Mouse (Mus musculus): ENCODE measurements around the gene Fbxo47. TPM values are rescaled to one million over a fixed set of nuclear protein-coding genes. Genes with fewer than 3 reads are reported as not detected.
"Not testable (repeated sequence)": the region's sequence is repeated elsewhere in the genome, so short reads cannot be mapped to it uniquely, and the experiment has no call there.

Fbxo47 gene
- polyA plus RNA-seq, 1 experiment from 2014 or later: 0.92 TPM

GRCm38 (mm10) chr11:97840991-97841661, 42.8 kb downstream of the Fbxo47 start:
- Histone ChIP-seq H3K4me1 (replicated peaks) (peaks cover 12% of the 10 kb centered on the region), H3K9me3 (no peaks in the 10 kb centered on the region), H3K36me3 (peaks cover 23% of the 10 kb centered on the region), H3K4me3 (replicated peaks) (peak overlapping the region; percentile 53), H3K27me3 (no peaks in the 10 kb centered on the region), H3K4me2 (peak overlapping the region; percentile 64), H3K27ac (peak overlapping the region; percentile 92), H3K9ac (replicated peaks) (peak overlapping the region; percentile 60)
- ATAC-seq (ENCODE audit: insufficient number of reproducible peaks, insufficient read depth, low FRiP score, low TSS enrichment, low read depth): peak; percentile 83
- 2% methylated on average over 22 of the region's 22 CpGs for WGBS

- Histone ChIP-seq H3K4me1 (replicated peaks) (peaks cover 12% of the 10 kb centered on the region), H3K9me3 (no peaks in the 10 kb centered on the region), H3K4me3 (replicated peaks) (peak within 1 kb of the TSS; percentile 53), H3K36me3 (peaks cover 29% of the 10 kb centered on the region), H3K27ac (peak within 1 kb of the TSS; percentile 92), H3K4me2 (peak within 1 kb of the TSS; percentile 64), H3K27me3 (no peaks in the 10 kb centered on the region), H3K9ac (replicated peaks) (peak within 1 kb of the TSS; percentile 60)
- 0 out of 2 replicates have a peak, but pooled peaks have one; percentile 47 for ATAC-seq (ENCODE audit: insufficient number of reproducible peaks, insufficient read depth, low FRiP score, low TSS enrichment, low read depth)
- 1% methylated on average over 6 of the region's 6 CpGs for WGBS
Observed at GRCm38 (mm10) chr11:97840539-97840954, 43.4 kb downstream of the Fbxo47 start, which contains the start of gene B230217C12Rik. Gene B230217C12Rik, plus strand, starts transcription at chr11:97840780.

GRCm38 (mm10) chr11:97840135-97840490, 43.8 kb downstream of the Fbxo47 start:
- Histone ChIP-seq H3K27ac (peak overlapping the region; percentile 92), H3K36me3 (peaks cover 33% of the 10 kb centered on the region), H3K4me1 (replicated peaks) (peaks cover 12% of the 10 kb centered on the region), H3K4me2 (peak overlapping the region; percentile 64), H3K9ac (replicated peaks) (peak overlapping the region; percentile 60; the same call in 1 of the 2 replicates), H3K4me3 (replicated peaks) (peak overlapping the region; percentile 53), H3K27me3 (no peaks in the 10 kb centered on the region), H3K9me3 (no peaks in the 10 kb centered on the region)
- no peak for ATAC-seq (ENCODE audit: insufficient number of reproducible peaks, insufficient read depth, low FRiP score, low TSS enrichment, low read depth)
- WGBS: 74% methylated on average over 2 of the region's 2 CpGs

- Histone ChIP-seq H3K4me2 (no peak overlapping the region), H3K9ac (replicated peaks) (no peak overlapping the region), H3K27me3 (no peaks in the 10 kb centered on the region), H3K27ac (peak overlapping the region; percentile 70), H3K9me3 (no peaks in the 10 kb centered on the region), H3K36me3 (peaks cover 38% of the 10 kb centered on the region), H3K4me3 (replicated peaks) (no peak overlapping the region), H3K4me1 (replicated peaks) (peaks cover 12% of the 10 kb centered on the region)
- 51% methylated on average over 11 of the region's 11 CpGs for WGBS
- no peak for ATAC-seq (ENCODE audit: insufficient number of reproducible peaks, insufficient read depth, low FRiP score, low TSS enrichment, low read depth)
Observed at GRCm38 (mm10) chr11:97839441-97840134, 44.4 kb downstream of the Fbxo47 start.

GRCm38 (mm10) chr11:97838779-97839440, 45.0 kb downstream of the Fbxo47 start:
- Histone ChIP-seq H3K9me3 (no peaks in the 10 kb centered on the region), H3K36me3 (peaks cover 45% of the 10 kb centered on the region), H3K9ac (replicated peaks) (no peak overlapping the region), H3K4me2 (no peak overlapping the region), H3K4me3 (replicated peaks) (no peak overlapping the region), H3K4me1 (replicated peaks) (peaks cover 12% of the 10 kb centered on the region), H3K27me3 (no peaks in the 10 kb centered on the region), H3K27ac (peak overlapping the region; percentile 70)
- WGBS: 35% methylated on average over 10 of the region's 10 CpGs
- no peak for ATAC-seq (ENCODE audit: insufficient number of reproducible peaks, insufficient read depth, low FRiP score, low TSS enrichment, low read depth)

- Histone ChIP-seq H3K9me3 (no peaks in the 10 kb centered on the region), H3K36me3 (peaks cover 55% of the 10 kb centered on the region), H3K4me3 (replicated peaks) (no peak overlapping the region), H3K27ac (no peak overlapping the region), H3K27me3 (no peaks in the 10 kb centered on the region), H3K4me1 (replicated peaks) (peaks cover 12% of the 10 kb centered on the region), H3K4me2 (no peak overlapping the region), H3K9ac (replicated peaks) (no peak overlapping the region)
- no peak for ATAC-seq (ENCODE audit: insufficient number of reproducible peaks, insufficient read depth, low FRiP score, low TSS enrichment, low read depth)
- WGBS: 84% methylated on average over 7 of the region's 7 CpGs
Observed at GRCm38 (mm10) chr11:97837641-97838149, 46.3 kb downstream of the Fbxo47 start.

- H3K4me3 ChIP-seq (replicated peaks); H3K27me3 ChIP-seq; H3K9me3 ChIP-seq; H3K4me1 ChIP-seq (replicated peaks); H3K9ac ChIP-seq (replicated peaks); H3K4me2 ChIP-seq; ATAC-seq (ENCODE audit: insufficient number of reproducible peaks, insufficient read depth, low FRiP score, low TSS enrichment, low read depth); H3K27ac ChIP-seq: not testable (repeated sequence)
- peaks cover 61% of the 10 kb centered on the region for H3K36me3 ChIP-seq
- WGBS: 82% methylated on average over 9 of the region's 9 CpGs
Observed at GRCm38 (mm10) chr11:97837051-97837450, 46.9 kb downstream of the Fbxo47 start.

- WGBS: 59% methylated on average over 8 of the region's 8 CpGs
- no peak overlapping the region for H3K4me3 ChIP-seq (replicated peaks)
- H3K36me3 ChIP-seq: peaks cover 66% of the 10 kb centered on the region
- H3K27ac ChIP-seq: no peak overlapping the region
- no peak for ATAC-seq (ENCODE audit: insufficient number of reproducible peaks, insufficient read depth, low FRiP score, low TSS enrichment, low read depth)
- no peak overlapping the region for H3K4me2 ChIP-seq
- peaks cover 5% of the 10 kb centered on the region for H3K4me1 ChIP-seq (replicated peaks)
- no peaks in the 10 kb centered on the region for H3K27me3 ChIP-seq
- no peak overlapping the region for H3K9ac ChIP-seq (replicated peaks)
- H3K9me3 ChIP-seq: no peaks in the 10 kb centered on the region
Observed at GRCm38 (mm10) chr11:97836541-97836940, 47.4 kb downstream of the Fbxo47 start.

- Histone ChIP-seq H3K4me1 (replicated peaks) (no peaks in the 10 kb centered on the region), H3K9ac (replicated peaks) (no peak overlapping the region), H3K4me2 (no peak overlapping the region), H3K27me3 (no peaks in the 10 kb centered on the region), H3K36me3 (peaks cover 95% of the 10 kb centered on the region), H3K27ac (no peak overlapping the region), H3K9me3 (no peaks in the 10 kb centered on the region), H3K4me3 (replicated peaks) (no peak overlapping the region)
- 84% methylated on average over 15 of the region's 15 CpGs for WGBS
- no peak for ATAC-seq (ENCODE audit: insufficient number of reproducible peaks, insufficient read depth, low FRiP score, low TSS enrichment, low read depth)
Observed at GRCm38 (mm10) chr11:97833352-97833751, 50.6 kb downstream of the Fbxo47 start.

GRCm38 (mm10) chr11:97832001-97832400, 52.0 kb downstream of the Fbxo47 start:
- no peak overlapping the region for H3K4me3 ChIP-seq (replicated peaks)
- no peaks in the 10 kb centered on the region for H3K4me1 ChIP-seq (replicated peaks)
- H3K27ac ChIP-seq: no peak overlapping the region
- peaks cover 95% of the 10 kb centered on the region for H3K36me3 ChIP-seq
- no peak overlapping the region for H3K9ac ChIP-seq (replicated peaks)
- H3K27me3 ChIP-seq: no peaks in the 10 kb centered on the region
- whole genome bisulfite sequencing: 84% methylated on average over 11 of the region's 11 CpGs
- no peak overlapping the region for H3K4me2 ChIP-seq
- no peak for ATAC-seq (ENCODE audit: insufficient number of reproducible peaks, insufficient read depth, low FRiP score, low TSS enrichment, low read depth)
- H3K9me3 ChIP-seq: no peaks in the 10 kb centered on the region

- H3K4me3 ChIP-seq (replicated peaks): no peak overlapping the region
- H3K36me3 ChIP-seq: peaks cover 95% of the 10 kb centered on the region
- WGBS: 83% methylated on average over 6 of the region's 6 CpGs
- H3K4me1 ChIP-seq (replicated peaks): no peaks in the 10 kb centered on the region
- H3K27ac ChIP-seq: no peak overlapping the region
- no peaks in the 10 kb centered on the region for H3K27me3 ChIP-seq
- H3K9ac ChIP-seq (replicated peaks): no peak overlapping the region
- no peak for ATAC-seq (ENCODE audit: insufficient number of reproducible peaks, insufficient read depth, low FRiP score, low TSS enrichment, low read depth)
- H3K4me2 ChIP-seq: no peak overlapping the region
- no peaks in the 10 kb centered on the region for H3K9me3 ChIP-seq
Observed at GRCm38 (mm10) chr11:97830501-97830900, 53.5 kb downstream of the Fbxo47 start.
